Mouse (Mus musculus) B cell, adult 67 days (primary cell): Measurements from ENCODE around the gene Sprr2d. TPM values are rescaled to one million over a fixed set of nuclear protein-coding genes. Genes with fewer than 3 reads are reported as not detected.

Experiments used
- total RNA-seq, 2 experiments: library from RNA; stranded (reverse); gene quantifications; 4 replicates each; pipeline ENCODE4 v1.2.4; 2023

The Sprr2d gene
- total RNA-seq, result not detected

DNA sequence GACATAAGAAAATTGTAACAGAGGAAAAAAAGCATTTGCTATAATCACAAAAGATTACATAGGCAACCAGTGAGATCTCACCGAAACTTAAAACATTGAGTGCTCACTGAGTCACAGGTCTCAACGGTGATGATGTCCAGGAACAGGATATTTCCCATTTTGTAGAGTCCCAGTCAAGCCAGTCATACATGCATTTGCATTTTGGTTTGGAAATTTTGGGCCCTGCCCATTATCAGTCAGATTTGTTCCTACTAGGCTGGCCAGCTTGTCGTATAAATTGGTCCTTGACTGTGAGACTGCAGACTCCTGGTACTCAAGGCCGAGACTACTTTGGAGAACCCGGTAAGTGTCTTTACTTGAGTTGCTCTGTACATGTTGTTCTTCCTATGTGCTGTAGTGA is at the start of gene Sprr2d:
Sprr2d (plus strand) TSS at position 301 of the 400 bp plus-strand sequence.

DNA sequence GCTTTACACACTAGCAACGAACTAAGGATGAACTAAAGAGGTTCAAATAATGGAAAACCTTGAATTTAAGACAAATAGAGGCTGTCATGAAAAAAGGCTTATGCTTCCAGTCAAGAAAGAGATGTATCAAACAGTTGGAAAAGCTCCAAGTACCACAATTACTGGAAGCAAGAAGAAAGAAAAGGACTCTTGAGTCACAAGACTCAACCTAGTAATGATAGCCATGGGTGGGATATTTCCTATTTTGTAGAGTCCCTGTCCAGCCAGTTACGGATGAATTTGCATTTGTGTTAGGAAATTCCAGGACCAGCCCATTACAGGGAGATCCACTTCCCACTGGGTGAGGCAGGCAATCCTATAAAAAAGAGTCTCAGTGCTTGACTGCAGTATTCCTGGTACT is 22.6 kb upstream of the Sprr2d start, which contains the start of gene Sprr2b:
Sprr2b (plus strand) TSS at position 301 of the 400 bp plus-strand sequence.

DNA sequence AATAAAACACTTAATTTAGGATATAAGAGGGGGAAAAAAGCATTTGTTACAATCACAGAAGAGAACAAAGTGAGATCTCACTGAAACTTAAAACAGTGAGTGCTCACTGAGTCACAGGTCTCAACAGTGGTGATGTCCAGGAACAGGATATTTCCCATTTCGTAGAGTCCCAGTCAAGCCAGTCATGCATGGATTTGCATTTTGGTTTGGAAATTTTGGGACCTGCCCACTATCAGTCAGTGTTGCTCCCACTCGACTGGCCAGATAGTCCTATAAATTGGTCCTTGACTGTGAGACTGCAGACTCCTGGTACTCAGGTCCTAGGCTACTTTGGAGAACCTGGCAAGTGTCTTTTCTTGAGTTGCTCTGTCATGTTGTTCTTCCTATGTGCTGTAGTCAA is 12.9 kb downstream of the Sprr2d start, which contains the start of gene Sprr2e:
Sprr2e (plus strand) TSS at position 301 of the 400 bp plus-strand sequence.

DNA sequence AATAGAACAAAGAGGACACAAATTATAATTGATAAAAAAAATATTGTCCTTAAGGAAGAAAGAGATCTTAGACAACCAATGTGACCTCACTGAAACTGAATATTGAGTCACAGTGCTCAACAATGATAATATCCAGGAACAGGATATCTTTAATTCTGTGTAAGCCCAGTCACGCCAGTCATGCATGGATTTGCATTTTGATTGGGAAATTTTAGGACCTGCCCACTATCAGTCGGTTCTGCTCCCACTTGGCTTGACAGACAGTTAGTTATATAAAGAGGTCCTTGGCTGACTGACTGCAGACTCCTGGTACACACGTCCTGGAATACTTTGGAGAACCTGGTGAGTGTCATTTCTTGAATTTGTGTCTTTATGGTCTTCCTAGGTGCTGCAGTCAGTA is 25.9 kb downstream of the Sprr2d start, which contains the start of gene Sprr2f:
Sprr2f (plus strand) TSS at position 301 of the 400 bp plus-strand sequence.

DNA sequence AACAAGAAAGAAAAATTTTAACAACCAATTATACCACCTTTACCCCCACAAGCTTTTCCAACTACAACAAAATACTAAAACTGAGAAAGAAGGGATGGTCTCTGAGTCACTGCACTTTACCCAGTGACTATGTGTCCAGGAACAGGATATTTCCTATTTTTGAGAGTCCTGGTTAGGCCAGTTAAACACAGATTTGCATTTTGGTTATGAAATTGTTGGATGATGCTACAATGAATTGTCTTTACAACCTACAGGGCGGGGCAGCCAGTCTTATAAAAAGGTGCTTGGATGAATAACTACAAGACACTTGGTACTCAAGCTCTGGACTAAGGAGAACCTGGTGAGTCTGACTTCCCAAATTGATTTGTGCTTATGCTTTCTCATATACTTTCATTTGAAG is 46.4 kb downstream of the Sprr2d start, which contains the start of gene Sprr2h:
Sprr2h (plus strand) TSS at position 301 of the 400 bp plus-strand sequence.

Other genes with a start within 250 kb of the Sprr2d start
- gene Prr9, start 215.2 kb upstream of the Sprr2d start, total RNA-seq, result not detected
- gene Lelp1, start 196.4 kb upstream of the Sprr2d start, total RNA-seq, result not detected
- not detected for gene Sprr2a1, start 123.3 kb upstream of the Sprr2d start, total RNA-seq
- not detected for gene Sprr2a2, start 123.2 kb upstream of the Sprr2d start, total RNA-seq
- not detected for gene Sprr2a3, start 53.7 kb upstream of the Sprr2d start, total RNA-seq
- not detected for gene Sprr2b, start 22.5 kb upstream of the Sprr2d start, total RNA-seq
- gene Sprr2e, start 13.0 kb downstream of the Sprr2d start, total RNA-seq, result not detected
- not detected for gene Sprr2f, start 26.0 kb downstream of the Sprr2d start, total RNA-seq
- not detected for gene Sprr2h, start 46.5 kb downstream of the Sprr2d start, total RNA-seq
- gene Sprr2i, start 68.9 kb downstream of the Sprr2d start, total RNA-seq, result not detected
- not detected for gene Sprr2j-ps, start 78.9 kb downstream of the Sprr2d start, total RNA-seq
- gene Gm9774, start 90.3 kb downstream of the Sprr2d start, total RNA-seq, result 1 to 10 TPM; 1.6 to 2.5 TPM
- gene Sprr2k, start 93.4 kb downstream of the Sprr2d start, total RNA-seq, result not detected
- not detected for gene Sprr1b, start 99.6 kb downstream of the Sprr2d start, total RNA-seq
- gene Sprr3, start 119.6 kb downstream of the Sprr2d start, total RNA-seq, result not detected
- gene Sprr1a, start 146.8 kb downstream of the Sprr2d start, total RNA-seq, result not detected
- not detected for gene Sprr4, start 161.4 kb downstream of the Sprr2d start, total RNA-seq
- not detected for gene 2310046K23Rik, start 195.4 kb downstream of the Sprr2d start, total RNA-seq
- gene Ivl, start 234.6 kb downstream of the Sprr2d start, total RNA-seq, result not detected
- gene Smcp, start 249.9 kb downstream of the Sprr2d start, total RNA-seq, result not detected